Comparison of ENCODE assay signal across 23 mouse cellular contexts in the genomic region with DNA sequence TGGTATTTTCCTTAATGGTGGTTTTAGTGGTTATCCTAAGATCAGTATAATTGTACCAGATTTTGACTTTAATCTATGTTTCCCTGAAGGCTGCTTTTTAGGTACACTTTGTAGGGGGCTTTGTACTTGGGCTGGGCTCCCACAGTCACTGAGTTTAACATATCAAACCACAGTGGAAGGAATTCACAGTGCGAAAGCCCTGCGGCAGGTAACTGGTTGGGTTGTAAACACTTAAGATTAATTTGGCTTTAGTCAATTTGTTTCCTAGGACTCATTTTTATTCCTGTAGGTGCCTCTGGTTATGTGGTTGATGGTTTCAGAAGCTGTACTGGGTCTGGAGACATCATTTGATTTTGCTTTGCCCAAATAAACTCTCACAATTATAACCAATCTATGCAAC. TPM values are rescaled to one million over a fixed set of nuclear protein-coding genes. Genes with fewer than 3 reads are reported as not detected.
"Had no signal": no experiment of that assay in that cellular context is flagged by ENCODE, and none has a peak within 500 bp of the region (broad histone marks: within the 10 kb centered on the region; RNA-seq: fewer than 3 reads in every experiment).

No protein-coding gene starts in this region.

- H3K27me3 ChIP-seq: intestine, embryonic 15.5 days; limb, embryonic 13.5 days; liver, embryonic 12.5 days; liver, embryonic 15.5 days; lung, embryonic 15.5 days; megakaryocyte, embryonic 14.5 days; midbrain, embryonic 13.5 days; neural tube, embryonic 13.5 days; stomach, embryonic 15.5 days had no signal

- H3K4me2 ChIP-seq: intestine, embryonic 15.5 days; limb, embryonic 13.5 days; liver, embryonic 12.5 days; liver, embryonic 15.5 days; lung, embryonic 15.5 days; midbrain, embryonic 13.5 days; neural tube, embryonic 13.5 days; stomach, embryonic 15.5 days had no signal

- H3K9ac ChIP-seq: intestine, embryonic 15.5 days; limb, embryonic 13.5 days; liver, embryonic 12.5 days; liver, embryonic 15.5 days; lung, embryonic 15.5 days; midbrain, embryonic 13.5 days; neural tube, embryonic 13.5 days; stomach, embryonic 15.5 days had no signal

- H3K4me3 ChIP-seq: intestine, embryonic 15.5 days; limb, embryonic 10.5 days; limb, embryonic 13.5 days; liver, embryonic 12.5 days; liver, embryonic 15.5 days; lung, embryonic 15.5 days; megakaryocyte, embryonic 14.5 days; midbrain, embryonic 10.5 days; midbrain, embryonic 13.5 days; myocyte; neural tube, embryonic 13.5 days; stomach, embryonic 15.5 days had no signal

- H3K27ac ChIP-seq: intestine, embryonic 15.5 days; kidney, postnatal 0 days; limb, embryonic 10.5 days; limb, embryonic 13.5 days; liver, embryonic 12.5 days; liver, embryonic 15.5 days; lung, embryonic 15.5 days; midbrain, embryonic 10.5 days; midbrain, embryonic 13.5 days; neural tube, embryonic 13.5 days; stomach, embryonic 15.5 days had no signal

- DNase-seq: layer of hippocampus, adult 9-11 months; liver; lung, adult 18-20 months; lung, postnatal 10 days; lung, postnatal 36 days; retina, postnatal 1 day; right cerebral cortex, postnatal 25 days; spleen, adult 18-20 months; thymus, postnatal 36 days had no signal

- H3K4me1 ChIP-seq: intestine, embryonic 15.5 days; limb, embryonic 10.5 days; limb, embryonic 13.5 days; liver, embryonic 12.5 days; liver, embryonic 15.5 days; lung, embryonic 15.5 days; megakaryocyte, embryonic 14.5 days; midbrain, embryonic 10.5 days; midbrain, embryonic 13.5 days; neural tube, embryonic 13.5 days; stomach, embryonic 15.5 days had no signal

- H3K36me3 ChIP-seq: intestine, embryonic 15.5 days; limb, embryonic 10.5 days; limb, embryonic 13.5 days; liver, embryonic 12.5 days; liver, embryonic 15.5 days; lung, embryonic 15.5 days; midbrain, embryonic 10.5 days; midbrain, embryonic 13.5 days; neural tube, embryonic 13.5 days; stomach, embryonic 15.5 days had no signal

- ATAC-seq: intestine, embryonic 15.5 days; liver, embryonic 12.5 days; midbrain, embryonic 13.5 days; midbrain, embryonic 16.5 days had no signal

- H3K9me3 ChIP-seq: intestine, embryonic 15.5 days; limb, embryonic 10.5 days; limb, embryonic 13.5 days; liver, embryonic 12.5 days; liver, embryonic 15.5 days; lung, embryonic 15.5 days; megakaryocyte, embryonic 14.5 days; midbrain, embryonic 10.5 days; midbrain, embryonic 13.5 days; neural tube, embryonic 13.5 days; stomach, embryonic 15.5 days had no signal

RNA-seq across cellular contexts. Expression of gene Abca13, which starts 24.4 kb away (rescaled TPM):
- polyA plus RNA-seq: neural tube, embryonic 13.5 days had no signal
